Mouse (Mus musculus) liver, embryonic 14.5 days (tissue): ENCODE measurements around the gene Msantd1.

Source experiments
- CTCF ChIP-seq: IDR thresholded peaks from 2 replicates; pipeline ENCODE4 v1.5.1; 2016; ENCODE audit warnings: antibody characterized with exemption, low read depth, control low read depth
- EP300 ChIP-seq: IDR thresholded peaks from 2 replicates; pipeline ENCODE4 v1.6.1; 2016; ENCODE audit warnings: antibody characterized with exemption, low read depth

- no peak for TF ChIP-seq CTCF
- no peak for TF ChIP-seq EP300
Observed at GRCm38 (mm10) chr5:34955630-34956029, 47.8 kb downstream of the Msantd1 start.
